Comparison of ENCODE assay signal across 31 mouse cellular contexts in genomic region chr10:59938662-59939061, GRCm38 (mm10).
"Had no signal": no experiment of that assay in that cellular context is flagged by ENCODE, and none has a peak within 500 bp of the region (broad histone marks: within the 10 kb centered on the region; RNA-seq: fewer than 3 reads in every experiment).

No protein-coding gene starts in this region.

- H3K9me3 ChIP-seq: limb, embryonic 10.5 days; limb, embryonic 13.5 days; limb, embryonic 15.5 days; liver, embryonic 13.5 days; liver, embryonic 15.5 days; lung, embryonic 15.5 days; megakaryocyte, embryonic 14.5 days; midbrain, embryonic 10.5 days; midbrain, embryonic 12.5 days; midbrain, embryonic 13.5 days; midbrain, embryonic 15.5 days; neural tube, embryonic 12.5 days had no signal

- H3K27ac ChIP-seq: left cerebral cortex, adult 2 months; limb, embryonic 10.5 days; limb, embryonic 12.5 days; limb, embryonic 13.5 days; limb, embryonic 15.5 days; liver, embryonic 12.5 days; liver, embryonic 13.5 days; liver, embryonic 14.5 days; liver, embryonic 15.5 days; lung, embryonic 15.5 days; macrophage; midbrain, embryonic 10.5 days; midbrain, embryonic 12.5 days; midbrain, embryonic 13.5 days; midbrain, embryonic 15.5 days; neural tube, embryonic 12.5 days had no signal

- H3K36me3 ChIP-seq: limb, embryonic 10.5 days; limb, embryonic 12.5 days; limb, embryonic 13.5 days; limb, embryonic 15.5 days; liver, embryonic 12.5 days; liver, embryonic 13.5 days; liver, embryonic 15.5 days; lung, embryonic 15.5 days; midbrain, embryonic 10.5 days; midbrain, embryonic 12.5 days; midbrain, embryonic 13.5 days; midbrain, embryonic 15.5 days; neural tube, embryonic 12.5 days had no signal

- H3K9ac ChIP-seq: limb, embryonic 12.5 days; limb, embryonic 13.5 days; limb, embryonic 15.5 days; liver, embryonic 12.5 days; liver, embryonic 13.5 days; liver, embryonic 14.5 days; liver, embryonic 15.5 days; liver, postnatal 0 days; lung, embryonic 14.5 days; lung, embryonic 15.5 days; midbrain, embryonic 12.5 days; midbrain, embryonic 13.5 days; midbrain, embryonic 15.5 days; neural tube, embryonic 12.5 days had no signal

- DNase-seq: left cerebral cortex, postnatal 4 days; liver; liver, embryonic 13.5 days; liver, postnatal 0 days; lung, adult 18-20 months; lung, adult 2 months; lung, embryonic 14.5 days; lung, postnatal 10 days; lung, postnatal 14 days; lung, postnatal 36 days; lung, postnatal 4 days; midbrain, embryonic 14.5 days had no signal

- H3K4me3 ChIP-seq: left cerebral cortex, adult 2 months; limb, embryonic 10.5 days; limb, embryonic 12.5 days; limb, embryonic 13.5 days; limb, embryonic 15.5 days; liver, embryonic 12.5 days; liver, embryonic 13.5 days; liver, embryonic 15.5 days; lung, embryonic 15.5 days; megakaryocyte, embryonic 14.5 days; midbrain, embryonic 10.5 days; midbrain, embryonic 12.5 days; midbrain, embryonic 13.5 days; midbrain, embryonic 15.5 days; myocyte; neural tube, embryonic 12.5 days had no signal

- ATAC-seq: liver, embryonic 12.5 days; liver, postnatal 0 days; lung, postnatal 0 days; midbrain, embryonic 13.5 days; midbrain, embryonic 15.5 days; midbrain, embryonic 16.5 days had no signal
